Mouse (Mus musculus) layer of hippocampus, postnatal 25 days (tissue): ENCODE measurements at regions not wholly inside any gene's neighbourhood (a gene's known extent, or its start where the extent isn't known, plus 50 kb on each side); places are given as distances from the start of the nearest gene placed in this dataset.
"Not testable (repeated sequence)": the region's sequence is repeated elsewhere in the genome, so short reads cannot be mapped to it uniquely, and the experiment has no call there.

Experiments used
- DNase-seq, 2 experiments: peaks; one replicate each; pipeline ENCODE4 v3.0.0; 2022; ENCODE audit warnings: mixed read lengths in 2 of 2, low spot score in 1 of 2; ENCODE audit errors: extremely low spot score in 1 of 2

GRCm38 (mm10) chr13:99743952-99744789, 156.7 kb downstream of the Cartpt start:
- DNase-seq = no peak

DNA sequence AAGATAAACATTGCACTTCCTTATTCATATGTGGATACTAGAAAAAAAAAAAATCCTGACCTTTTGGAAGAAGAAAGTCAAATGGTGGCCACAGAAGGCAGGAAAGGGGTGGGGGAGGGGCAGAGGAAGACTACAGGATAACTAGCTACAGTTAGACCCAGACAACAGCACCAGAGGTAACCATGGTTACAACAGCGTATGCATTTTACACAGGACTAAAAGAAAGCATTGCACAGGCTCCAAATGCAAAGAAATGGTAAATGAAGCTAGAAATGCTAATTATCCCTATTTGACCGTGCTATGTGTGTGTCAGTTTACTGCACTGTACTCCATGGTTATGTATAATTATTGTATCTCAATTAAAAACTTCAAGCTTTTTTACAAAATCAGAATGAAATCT, 158.4 kb downstream of the Cartpt start:
- no peak for DNase-seq

DNA sequence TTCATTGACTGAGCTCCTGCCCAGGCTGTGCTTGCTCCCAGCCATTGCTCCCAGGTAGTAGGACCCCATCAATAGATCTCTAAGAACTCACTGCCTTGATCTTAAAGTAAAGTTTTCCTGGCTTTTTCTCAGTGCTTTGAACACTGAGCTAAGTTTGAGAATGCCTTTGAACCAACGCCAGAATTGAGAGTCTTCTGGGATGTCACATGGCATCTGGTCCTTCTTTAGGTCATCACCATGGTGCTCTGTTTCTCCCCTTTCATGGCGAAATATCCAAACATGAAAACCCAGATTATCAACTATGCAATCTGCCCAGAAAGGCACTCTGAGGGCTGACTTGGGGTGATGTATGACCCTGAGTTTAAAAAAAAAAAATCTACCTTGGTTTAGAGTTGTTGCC, 158.9 kb downstream of the Cartpt start:
- no peak for DNase-seq

DNA sequence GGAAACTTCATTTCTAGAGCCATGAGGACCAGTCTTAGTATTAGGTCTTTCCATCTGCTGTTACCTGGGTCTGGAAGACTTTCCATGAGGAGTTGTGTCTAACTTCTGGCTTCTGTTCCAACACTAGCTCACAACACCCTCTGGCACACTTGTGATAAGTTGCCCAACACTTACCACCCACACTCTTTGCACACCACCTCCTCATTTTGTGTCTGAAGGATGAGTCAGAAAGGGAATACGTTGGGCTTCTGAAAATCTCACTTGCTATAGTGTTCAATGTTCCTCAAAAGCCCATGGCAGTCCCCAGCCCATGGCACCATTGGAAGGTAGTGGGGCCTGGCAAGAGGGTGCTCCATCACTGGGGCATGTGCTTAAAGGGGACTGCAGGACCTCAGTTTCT, 161.5 kb downstream of the Cartpt start:
- no peak for DNase-seq

GRCm38 (mm10) chr13:99737271-99737670, 163.6 kb downstream of the Cartpt start:
- DNase-seq = no peak

GRCm38 (mm10) chr13:99729145-99729544, 171.7 kb downstream of the Cartpt start:
- DNase-seq = no peak

GRCm38 (mm10) chr13:99724245-99724644, 176.6 kb downstream of the Cartpt start:
- DNase-seq = no peak

DNA sequence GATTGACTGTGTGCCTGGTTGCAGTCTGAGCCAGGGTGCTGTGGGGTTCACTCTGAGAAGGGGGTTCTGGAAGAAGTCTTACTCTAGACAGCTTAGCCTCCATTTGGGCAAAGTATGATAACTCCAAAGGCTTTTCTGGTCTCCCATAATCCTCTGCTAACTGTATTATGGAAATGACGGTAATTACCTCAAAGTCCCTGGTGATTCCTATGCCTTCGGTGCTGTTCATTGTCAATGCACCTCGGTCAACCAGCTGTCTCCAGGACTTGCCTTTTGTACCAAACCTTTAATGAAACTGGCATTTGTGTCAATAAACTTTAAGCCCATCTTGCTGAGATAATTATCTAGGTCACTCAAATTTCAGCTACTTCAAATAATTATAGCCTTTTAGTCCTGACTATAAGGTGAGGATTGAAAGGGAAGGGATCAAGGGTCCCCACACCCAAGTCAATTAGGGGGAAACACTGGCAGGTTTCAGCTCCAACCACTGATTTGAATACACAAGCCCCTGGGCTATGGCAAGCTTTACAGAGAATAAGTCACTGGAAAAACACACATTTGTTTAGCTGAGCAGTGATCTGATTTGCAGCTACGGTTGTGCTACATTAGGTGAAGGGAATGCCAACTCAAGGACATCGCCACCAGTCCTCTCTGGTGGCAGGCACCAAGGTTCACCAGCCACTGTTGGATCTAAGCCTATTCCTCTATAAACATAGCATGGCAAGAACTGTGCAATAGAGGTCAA, 177.5 kb downstream of the Cartpt start:
- no peak for DNase-seq

DNA sequence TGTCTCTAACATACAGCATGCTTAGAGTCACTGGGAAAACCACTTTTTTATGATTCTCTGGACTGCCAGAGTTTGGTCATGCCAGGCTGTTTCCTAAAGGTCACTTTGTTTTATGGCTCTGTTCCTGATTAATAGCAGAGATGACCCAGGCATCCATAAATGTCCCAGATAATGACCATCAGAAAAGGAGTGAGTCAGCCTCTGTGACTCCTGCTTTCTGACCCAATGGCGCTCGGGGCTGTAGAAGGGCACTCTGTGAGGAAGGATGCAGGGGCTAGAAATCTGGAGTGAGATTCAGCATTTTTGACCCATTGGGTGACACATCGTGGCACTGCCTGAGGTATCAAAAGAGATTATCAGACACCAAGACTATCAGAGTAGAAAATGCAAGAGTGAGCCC, 180.3 kb downstream of the Cartpt start:
- no peak for DNase-seq

- no peak for DNase-seq
Observed at GRCm38 (mm10) chr13:99696559-99696890, 180.2 kb upstream of the Map1b start.

GRCm38 (mm10) chr13:99695874-99696558, 179.7 kb upstream of the Map1b start:
- no peak for DNase-seq

GRCm38 (mm10) chr13:99679934-99680333, 163.6 kb upstream of the Map1b start:
- DNase-seq = no peak

DNA sequence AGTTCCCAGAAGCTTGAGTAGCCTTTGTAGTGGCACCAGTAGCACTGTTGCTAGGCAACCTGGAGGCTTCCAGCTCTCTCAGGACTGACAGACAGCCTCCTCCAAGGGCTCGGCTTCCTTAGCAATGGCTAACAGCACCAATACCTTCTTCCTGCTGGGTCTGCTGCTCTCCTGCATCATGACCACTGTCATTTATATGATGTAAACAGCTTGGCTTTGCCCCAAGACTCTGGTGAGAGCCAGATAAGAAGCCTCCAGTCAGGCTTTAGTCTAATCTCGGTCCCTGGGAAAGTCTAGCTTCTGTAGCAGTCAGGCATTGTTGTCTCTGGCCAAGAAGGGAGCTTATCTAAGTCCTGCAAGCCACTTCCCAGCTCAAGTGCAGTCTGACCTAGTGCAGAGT, 163.1 kb upstream of the Map1b start:
- DNase-seq = no peak

DNA sequence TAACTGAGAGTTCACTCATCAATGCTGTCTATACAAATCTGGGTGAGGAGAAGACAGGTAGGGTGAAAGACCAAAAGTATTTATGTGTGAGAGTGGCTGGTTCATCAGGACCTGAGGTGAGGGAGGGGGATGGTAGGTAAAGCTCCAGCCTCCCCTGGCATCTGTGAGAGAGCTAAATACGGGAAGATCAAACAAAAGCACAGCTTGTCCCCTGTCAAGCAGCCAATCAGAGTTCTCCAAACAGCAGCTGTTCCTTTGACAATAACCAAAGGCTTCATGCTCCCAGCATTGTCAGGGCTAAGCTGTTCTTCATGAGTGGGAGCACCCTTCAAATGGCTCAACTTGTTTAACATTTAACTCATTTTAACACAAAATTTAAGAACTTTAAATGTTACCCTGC, 160.1 kb upstream of the Map1b start:
- peak in 1 of 2 experiments; percentile 29 for DNase-seq

GRCm38 (mm10) chr13:99675951-99676350, 159.6 kb upstream of the Map1b start:
- peak in 1 of 2 experiments; percentile 62 for DNase-seq

- no peak for DNase-seq
Observed at GRCm38 (mm10) chr13:99672714-99673113, 156.4 kb upstream of the Map1b start.

DNA sequence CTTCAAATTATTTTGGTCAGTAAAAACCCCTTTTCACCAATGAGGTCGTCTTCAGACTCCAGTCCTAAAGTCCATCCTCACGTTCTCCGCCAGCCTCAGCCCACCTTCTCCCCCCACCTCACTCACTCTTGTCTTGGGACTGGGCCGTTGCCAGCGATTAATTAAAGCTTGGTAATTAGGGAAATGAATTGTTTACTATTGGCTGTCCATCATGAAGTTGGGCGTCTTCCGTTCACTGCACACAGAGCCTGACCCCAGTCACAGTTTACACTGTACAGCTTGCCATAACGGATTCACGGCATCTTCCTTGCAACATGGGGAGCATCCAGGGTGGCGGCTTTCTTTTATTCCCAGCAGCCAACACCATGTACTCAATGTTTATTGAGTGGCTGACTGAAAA, 155.4 kb upstream of the Map1b start:
- no peak for DNase-seq

DNA sequence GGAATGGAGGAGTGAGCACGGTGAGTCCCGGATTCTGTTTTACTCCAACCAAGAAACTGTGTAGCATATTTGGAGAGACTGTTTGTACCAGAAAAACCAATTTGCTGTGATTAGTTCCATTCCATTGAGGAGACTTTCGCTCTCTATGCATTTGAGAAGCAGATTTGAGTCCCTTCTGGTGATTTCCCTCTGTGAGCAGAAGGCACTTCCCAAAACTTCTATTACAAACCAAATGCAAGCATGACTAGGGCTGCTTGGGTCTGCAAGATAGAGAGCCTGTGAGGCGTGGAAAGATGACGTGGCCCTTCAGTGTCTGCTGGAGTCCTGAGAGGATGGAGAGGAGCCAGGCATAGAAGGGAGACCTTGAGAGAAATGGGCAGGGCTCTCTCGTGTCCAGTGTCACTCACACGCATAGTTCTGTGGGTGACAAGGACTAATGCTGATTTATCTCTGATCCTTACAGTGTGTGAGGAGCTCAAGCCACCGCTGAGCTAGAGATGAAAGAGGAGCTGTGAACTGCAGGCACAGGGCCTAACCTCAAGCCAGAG, 153.7 kb upstream of the Map1b start:
- no peak for DNase-seq

GRCm38 (mm10) chr13:99668613-99669012, 152.3 kb upstream of the Map1b start:
- DNase-seq = no peak

- DNase-seq = no peak
Observed at GRCm38 (mm10) chr13:99666086-99666485, 149.7 kb upstream of the Map1b start.

- DNase-seq = not testable (repeated sequence)
Observed at GRCm38 (mm10) chr13:99663422-99663821, 147.1 kb upstream of the Map1b start.
